Mouse (Mus musculus): ENCODE measurements around the gene Fbxo27.

The Fbxo27 gene

DNA sequence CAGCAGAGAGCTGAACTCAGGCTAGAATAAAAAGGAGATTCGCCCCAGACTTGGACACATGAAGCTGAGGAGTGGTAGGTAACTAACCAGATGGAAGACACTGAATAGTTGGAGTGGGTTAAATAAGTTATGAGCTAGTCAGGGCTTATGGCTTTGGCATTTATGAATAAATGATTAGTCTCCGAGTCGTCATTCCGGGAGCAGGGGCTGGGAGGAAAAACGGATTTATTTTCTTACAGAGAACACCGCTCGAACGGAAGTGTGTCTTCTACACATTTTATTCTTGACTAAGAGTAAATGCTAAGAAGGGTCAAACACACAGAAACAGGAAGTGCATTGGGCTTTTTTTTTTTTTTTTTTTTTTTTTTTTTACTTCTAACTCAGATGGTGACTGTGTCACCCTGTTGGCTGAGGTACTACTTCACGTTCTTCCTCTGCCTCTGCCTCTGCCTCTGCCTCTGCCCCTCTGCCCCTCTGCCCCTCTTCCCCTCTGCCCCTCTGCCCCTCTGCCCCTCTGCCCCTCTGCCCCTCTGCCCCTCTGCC is 10.0 kb downstream of the Fbxo27 start:
- in situ Hi-C loops (cut with MboI) = no loop called here

- in situ Hi-C loops (cut with MboI) = no loop called here
Observed at GRCm38 (mm10) chr7:28709454-28709853, 16.8 kb downstream of the Fbxo27 start.

GRCm38 (mm10) chr7:28710962-28711361 is 18.3 kb downstream of the Fbxo27 start:
- in situ Hi-C loops (cut with MboI) = no loop called here

DNA sequence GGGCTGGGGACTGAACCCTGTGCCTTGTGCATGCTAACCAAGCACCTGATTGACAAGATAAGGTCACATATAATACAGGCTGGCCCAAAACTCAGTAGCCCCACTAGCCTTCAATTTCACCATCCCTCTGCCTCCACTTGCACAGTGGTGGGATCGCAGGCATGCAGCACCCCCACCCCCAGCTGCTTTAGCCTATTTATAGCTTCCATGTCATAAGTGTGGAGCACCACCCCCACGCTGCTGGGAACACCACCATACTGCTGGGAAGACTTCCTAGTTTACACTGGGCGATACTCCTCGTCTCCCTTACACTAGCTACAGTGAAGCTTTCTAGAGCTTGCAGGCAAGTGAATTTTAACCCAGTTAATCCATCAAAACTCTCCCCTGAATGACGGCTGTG is 22.0 kb downstream of the Fbxo27 start:
- in situ Hi-C loops (cut with MboI) = no loop called here

GRCm38 (mm10) chr7:28715598-28715997 is 22.9 kb downstream of the Fbxo27 start:
- in situ Hi-C loops (cut with MboI) = no loop called here

DNA sequence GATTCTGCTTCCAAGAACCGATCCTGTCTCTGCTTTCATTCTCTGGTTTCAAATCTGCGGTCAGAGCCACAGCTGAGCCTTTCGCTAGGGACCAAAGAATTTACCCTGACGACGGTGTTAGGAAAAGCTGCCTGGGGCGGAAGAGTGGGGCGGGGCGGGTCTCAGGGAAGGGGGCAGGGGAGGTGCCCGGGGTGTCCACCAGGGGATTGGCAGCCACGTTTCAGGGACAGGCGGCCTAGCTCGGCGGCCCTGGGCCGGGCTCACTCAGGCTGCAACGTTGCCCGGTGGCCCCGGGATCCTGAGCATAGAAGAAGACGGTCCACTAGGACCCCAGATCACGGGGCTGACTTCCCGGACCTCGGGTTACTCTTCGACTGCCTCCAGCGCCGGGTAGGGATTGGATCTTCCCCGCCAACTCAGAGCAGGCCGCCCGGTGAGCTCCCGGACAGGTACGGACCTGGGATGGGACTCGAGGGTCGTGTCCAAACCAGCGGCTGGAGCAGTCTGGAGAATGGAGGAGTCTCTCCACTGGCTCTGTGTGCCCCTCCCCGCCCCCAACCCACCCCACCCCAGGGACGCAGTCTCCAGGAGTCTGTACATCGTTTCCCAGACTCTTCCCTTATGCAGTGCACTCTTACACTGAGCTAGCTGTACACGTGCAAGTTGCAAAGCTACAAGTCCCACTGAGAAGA is 24.1 kb downstream of the Fbxo27 start, which contains the start of gene Fbxo17:
Fbxo17 (plus strand) TSS at position 215 of the 692 bp plus-strand sequence.
- in situ Hi-C loops (cut with MboI) = no loop called here

GRCm38 (mm10) chr7:28717726-28718125 is 25.1 kb downstream of the Fbxo27 start:
- in situ Hi-C loops (cut with MboI) = no loop called here

GRCm38 (mm10) chr7:28719159-28719558 is 26.5 kb downstream of the Fbxo27 start:
- in situ Hi-C loops (cut with MboI) = no loop called here

- in situ Hi-C loops (cut with MboI) = no loop called here
Observed at GRCm38 (mm10) chr7:28719650-28720049, 27.0 kb downstream of the Fbxo27 start.

GRCm38 (mm10) chr7:28720753-28721537 is 28.3 kb downstream of the Fbxo27 start:
- in situ Hi-C loops (cut with MboI) = no loop called here

DNA sequence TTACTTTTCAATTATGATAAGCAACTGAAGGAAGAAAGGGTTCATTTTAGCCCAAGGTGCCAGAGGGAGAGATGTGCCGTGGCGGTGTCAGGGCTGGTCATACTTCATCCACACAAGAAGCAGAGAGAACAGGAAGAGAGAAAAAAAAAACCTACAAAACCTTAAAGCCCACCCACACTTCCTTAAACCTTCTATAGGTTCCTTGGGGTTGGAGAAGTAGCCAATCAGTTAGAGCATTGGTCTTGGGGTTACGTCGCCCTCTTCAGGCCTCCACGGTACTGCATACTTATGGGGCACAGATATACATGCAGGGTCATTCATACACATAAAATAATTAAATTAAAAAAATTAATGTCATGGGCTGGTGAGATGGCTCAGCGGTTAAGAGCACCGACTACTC is 29.4 kb downstream of the Fbxo27 start:
- in situ Hi-C loops (cut with MboI) = no loop called here

- in situ Hi-C loops (cut with MboI) = no loop called here
Observed at GRCm38 (mm10) chr7:28724613-28725012, 32.0 kb downstream of the Fbxo27 start.

GRCm38 (mm10) chr7:28726600-28726999 is 34.0 kb downstream of the Fbxo27 start:
- in situ Hi-C loops (cut with MboI) = no loop called here

- in situ Hi-C loops (cut with MboI) = no loop called here
Observed at GRCm38 (mm10) chr7:28727649-28728340, 35.1 kb downstream of the Fbxo27 start.

DNA sequence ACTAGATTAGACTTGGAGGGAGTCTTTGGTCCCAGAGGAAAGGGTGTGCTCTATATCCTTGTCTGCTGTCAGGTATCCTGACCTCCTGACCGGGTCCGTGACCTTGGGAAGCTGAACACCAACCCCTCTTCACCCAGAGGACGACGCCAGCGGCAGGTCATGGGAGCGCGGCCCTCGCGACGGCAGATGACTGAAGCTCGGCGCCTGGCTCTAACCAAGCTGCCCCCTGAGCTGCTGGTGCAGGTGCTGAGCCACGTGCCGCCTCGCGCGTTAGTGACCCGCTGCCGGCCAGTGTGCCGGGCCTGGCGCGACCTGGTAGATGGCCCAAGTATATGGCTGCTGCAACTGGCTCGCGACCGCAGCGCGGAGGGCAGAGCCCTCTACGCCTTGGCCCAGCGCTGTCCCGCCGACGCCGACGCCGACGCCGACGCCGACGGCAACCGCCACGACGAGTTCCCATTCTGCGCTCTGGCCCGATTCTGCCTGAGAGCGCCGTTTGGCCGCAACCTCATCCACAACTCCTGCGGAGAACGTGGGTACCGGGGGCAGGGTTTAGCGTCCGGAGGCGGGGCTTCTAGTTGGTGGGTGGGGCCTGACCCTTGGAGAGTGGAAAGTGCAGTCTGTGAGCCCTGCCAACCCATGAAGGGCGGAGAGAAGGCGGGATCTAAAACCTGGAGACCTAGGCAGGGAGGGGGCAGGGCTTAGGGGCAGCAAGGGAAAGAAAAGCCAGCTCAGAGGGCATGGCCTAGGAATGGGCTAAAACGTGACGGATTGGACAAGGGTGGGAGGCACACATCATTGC is 39.9 kb downstream of the Fbxo27 start:
- in situ Hi-C loops (cut with MboI) = no loop called here

- in situ Hi-C loops (cut with MboI) = no loop called here
Observed at GRCm38 (mm10) chr7:28733211-28733610, 40.6 kb downstream of the Fbxo27 start.

GRCm38 (mm10) chr7:28735701-28736100 is 43.1 kb downstream of the Fbxo27 start:
- in situ Hi-C loops (cut with MboI) = no loop called here

- in situ Hi-C loops (cut with MboI) = no loop called here
Observed at GRCm38 (mm10) chr7:28739829-28740228, 47.2 kb downstream of the Fbxo27 start.

DNA sequence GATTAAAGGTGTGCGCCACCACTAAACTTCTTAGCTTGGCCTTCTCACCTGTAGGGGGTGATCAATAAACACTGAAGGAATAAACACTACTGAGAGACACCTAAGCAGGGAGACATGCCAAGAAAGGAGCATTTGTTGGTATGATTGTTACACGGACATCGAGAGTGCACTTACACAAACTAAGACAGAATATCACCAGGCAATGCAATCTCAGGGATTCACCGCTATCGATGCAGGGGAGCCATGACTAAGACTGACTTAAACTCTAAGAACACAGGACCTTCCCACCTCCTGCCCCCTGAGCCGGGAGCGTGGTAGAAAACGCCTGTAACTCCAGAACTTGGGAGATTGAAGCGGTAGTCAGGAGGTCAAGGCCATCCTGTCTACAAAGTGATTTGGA is 48.3 kb downstream of the Fbxo27 start:
- in situ Hi-C loops (cut with MboI) = no loop called here

DNA sequence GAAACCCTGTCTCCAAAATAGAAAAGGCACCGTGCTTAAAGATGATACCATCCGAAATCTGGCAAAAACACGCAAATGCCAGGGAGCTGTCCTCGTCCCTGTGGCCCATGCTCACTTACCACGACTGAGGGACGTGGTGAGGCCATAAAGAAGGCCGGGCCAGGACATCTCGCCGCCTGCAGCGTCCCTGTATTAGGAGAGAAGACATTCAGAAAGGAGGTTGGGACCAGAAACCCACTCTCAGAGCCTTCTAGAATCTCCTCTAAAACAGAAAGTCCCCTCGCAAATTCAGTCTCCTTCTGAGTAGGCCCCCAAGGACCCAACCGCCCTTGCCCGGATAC is 48.7 kb downstream of the Fbxo27 start:
- in situ Hi-C loops (cut with MboI) = no loop called here

DNA sequence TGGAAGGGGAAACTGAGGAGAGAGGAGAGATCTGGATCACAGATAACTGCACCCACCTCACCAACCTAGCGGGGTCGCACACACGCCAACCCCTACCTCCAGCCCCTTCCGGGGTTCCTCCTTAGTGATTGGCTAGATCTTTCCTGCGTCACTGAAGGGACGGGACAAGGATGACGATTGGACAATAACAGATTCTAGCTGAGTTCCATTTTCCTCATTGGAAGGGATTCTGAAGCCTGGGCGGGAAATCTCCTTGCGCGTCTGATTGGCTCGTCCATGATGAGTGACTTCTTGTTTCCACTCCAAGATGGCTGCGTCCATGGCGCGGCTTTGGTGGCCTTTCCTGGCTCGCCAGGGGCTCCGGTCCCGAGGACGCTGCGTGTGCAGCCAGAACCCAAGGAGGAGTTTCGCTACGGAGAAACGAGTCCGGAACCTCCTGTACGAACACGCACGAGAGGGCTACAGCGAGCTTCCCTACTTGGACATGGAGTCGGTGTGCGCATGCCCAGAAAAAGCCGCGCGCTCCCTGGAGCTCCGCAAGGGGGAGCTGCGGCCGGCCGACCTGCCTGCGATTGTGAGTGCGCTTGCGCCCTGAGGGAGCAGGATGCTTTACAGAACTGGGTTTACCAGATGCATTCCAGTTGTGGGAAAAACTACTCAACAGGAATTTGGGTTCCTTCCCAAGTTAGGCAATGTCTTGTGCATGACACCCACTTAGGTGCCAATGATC is 49.2 kb downstream of the Fbxo27 start, which contains the start of the genes Mrps12 and Sars2:
Mrps12 (minus strand) TSS at position 112 of the 730 bp plus-strand sequence.
Sars2 (plus strand) TSS at position 284 of the 730 bp plus-strand sequence.
- in situ Hi-C loops (cut with MboI) = no loop called here
